ENCODE assay signal across 24 mouse cellular contexts in the genomic region with DNA sequence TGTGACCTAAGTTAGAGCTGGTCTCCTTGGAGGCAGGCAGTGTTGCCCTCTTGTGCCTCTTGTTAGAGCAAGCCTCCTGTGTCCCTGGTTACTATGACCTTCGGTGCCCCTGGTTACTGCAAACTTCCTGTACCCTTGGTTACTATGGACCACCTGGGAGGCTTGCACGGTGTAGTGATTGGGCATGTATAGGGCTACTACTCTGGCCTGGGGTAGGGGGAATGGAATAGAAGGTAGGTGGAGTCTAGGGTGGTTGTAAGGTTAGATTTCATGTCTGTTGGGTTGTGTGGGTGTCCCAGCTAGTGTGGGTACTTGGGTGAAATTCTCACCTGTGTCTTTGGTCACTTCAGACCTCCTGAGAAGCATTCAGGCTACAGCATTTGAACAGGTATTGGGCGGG.
DNase-seq lines count a peak whose midpoint lies in the region; ATAC-seq lines count a peak whose summit lies in the region.
"Had no signal": no experiment of that assay in that cellular context is flagged by ENCODE, and none has a peak within 500 bp of the region (broad histone marks: within the 10 kb centered on the region; RNA-seq: fewer than 3 reads in every experiment).

No protein-coding gene starts in this region.

- ATAC-seq in embryonic facial prominence, embryonic 12.5 days (ENCODE audit: insufficient number of reproducible peaks, insufficient read depth, low FRiP score, low TSS enrichment), result 0 out of 2 replicates have a peak, but pooled peaks have one; percentile 56
- ATAC-seq in midbrain, embryonic 11.5 days (ENCODE audit: low FRiP score), result peak; percentile 40; the same call in 1 of the 2 replicates
- no peak for ATAC-seq in midbrain, embryonic 16.5 days
- ATAC-seq in midbrain, embryonic 13.5 days, result 0 out of 2 replicates have a peak, but pooled peaks have one; percentile 24
- 0 out of 2 replicates have a peak, but pooled peaks have one; percentile 33 for ATAC-seq in neural tube, embryonic 12.5 days (ENCODE audit: low FRiP score, low read depth)
- ATAC-seq: activated CD4-positive, CD25-positive, alpha-beta regulatory T cell, adult 4 months; CD4-positive, CD25-positive, alpha-beta regulatory T cell, adult 4 months; forebrain, embryonic 13.5 days; forebrain, embryonic 15.5 days; Patski had no signal

- no peak overlapping the region for H3K4me2 ChIP-seq in embryonic facial prominence, embryonic 12.5 days (replicated peaks)
- no peak overlapping the region for H3K4me2 ChIP-seq in midbrain, embryonic 11.5 days
- H3K4me2 ChIP-seq in midbrain, embryonic 16.5 days (ENCODE audit: low read length), result no peak overlapping the region
- H3K4me2 ChIP-seq in midbrain, embryonic 13.5 days (replicated peaks), result no peak overlapping the region
- H3K4me2 ChIP-seq in neural tube, embryonic 12.5 days (replicated peaks), result no peak overlapping the region
- H3K4me2 ChIP-seq: forebrain, embryonic 13.5 days; forebrain, embryonic 15.5 days had no signal

- H3K36me3 ChIP-seq in embryonic facial prominence, embryonic 12.5 days, result no peaks in the 10 kb centered on the region
- no peaks in the 10 kb centered on the region for H3K36me3 ChIP-seq in embryonic facial prominence, embryonic 10.5 days (replicated peaks)
- H3K36me3 ChIP-seq in midbrain, embryonic 11.5 days (ENCODE audit: control insufficient read depth, insufficient read depth, low read length), result no peaks in the 10 kb centered on the region
- no peaks in the 10 kb centered on the region for H3K36me3 ChIP-seq in midbrain, embryonic 16.5 days (ENCODE audit: control insufficient read depth, insufficient read depth, low read length)
- H3K36me3 ChIP-seq in midbrain, embryonic 13.5 days, result no peaks in the 10 kb centered on the region
- H3K36me3 ChIP-seq in midbrain, embryonic 10.5 days, result no peaks in the 10 kb centered on the region
- H3K36me3 ChIP-seq in neural tube, embryonic 12.5 days, result no peaks in the 10 kb centered on the region
- H3K36me3 ChIP-seq: forebrain, embryonic 15.5 days; G1E had no signal

- WGBS in embryonic facial prominence, embryonic 12.5 days, result 86% methylated on average over 3 of the region's 3 CpGs
- 90% methylated on average over 3 of the region's 3 CpGs for WGBS in embryonic facial prominence, embryonic 10.5 days
- 88% methylated on average over 3 of the region's 3 CpGs for WGBS in midbrain, embryonic 11.5 days
- 92% methylated on average over 3 of the region's 3 CpGs for WGBS in midbrain, embryonic 16.5 days
- WGBS in midbrain, embryonic 13.5 days, result 92% methylated on average over 3 of the region's 3 CpGs
- WGBS in midbrain, embryonic 10.5 days, result 94% methylated on average over 3 of the region's 3 CpGs
- WGBS in neural tube, embryonic 12.5 days, result 84% methylated on average over 3 of the region's 3 CpGs

- H3K4me1 ChIP-seq in embryonic facial prominence, embryonic 12.5 days, result no peaks in the 10 kb centered on the region
- H3K4me1 ChIP-seq in embryonic facial prominence, embryonic 10.5 days, result no peaks in the 10 kb centered on the region
- H3K4me1 ChIP-seq in midbrain, embryonic 11.5 days (ENCODE audit: control insufficient read depth, insufficient read depth, low read length), result no peaks in the 10 kb centered on the region
- H3K4me1 ChIP-seq in midbrain, embryonic 16.5 days (ENCODE audit: control insufficient read depth, insufficient read depth, low read length), result no peaks in the 10 kb centered on the region
- no peaks in the 10 kb centered on the region for H3K4me1 ChIP-seq in midbrain, embryonic 13.5 days (replicated peaks)
- H3K4me1 ChIP-seq in midbrain, embryonic 10.5 days, result no peaks in the 10 kb centered on the region
- H3K4me1 ChIP-seq in neural tube, embryonic 12.5 days, result no peaks in the 10 kb centered on the region
- H3K4me1 ChIP-seq: forebrain, embryonic 13.5 days; forebrain, embryonic 15.5 days had no signal

- no peak overlapping the region for H3K9ac ChIP-seq in embryonic facial prominence, embryonic 12.5 days
- no peak overlapping the region for H3K9ac ChIP-seq in midbrain, embryonic 11.5 days (ENCODE audit: low read length)
- no peak overlapping the region for H3K9ac ChIP-seq in midbrain, embryonic 16.5 days (ENCODE audit: low read depth, low read length)
- H3K9ac ChIP-seq in midbrain, embryonic 13.5 days (replicated peaks), result no peak overlapping the region
- no peak overlapping the region for H3K9ac ChIP-seq in neural tube, embryonic 12.5 days
- H3K9ac ChIP-seq: forebrain, embryonic 13.5 days; forebrain, embryonic 15.5 days had no signal

- no peaks in the 10 kb centered on the region for H3K27me3 ChIP-seq in embryonic facial prominence, embryonic 12.5 days
- no peaks in the 10 kb centered on the region for H3K27me3 ChIP-seq in embryonic facial prominence, embryonic 10.5 days (replicated peaks; ENCODE audit: low read depth, poor library complexity, severe bottlenecking)
- no peaks in the 10 kb centered on the region for H3K27me3 ChIP-seq in midbrain, embryonic 11.5 days (ENCODE audit: control insufficient read depth, insufficient read depth, low read length)
- H3K27me3 ChIP-seq in midbrain, embryonic 16.5 days (ENCODE audit: control insufficient read depth, insufficient read depth, low read depth, low read length), result no peaks in the 10 kb centered on the region
- no peaks in the 10 kb centered on the region for H3K27me3 ChIP-seq in midbrain, embryonic 13.5 days
- no peaks in the 10 kb centered on the region for H3K27me3 ChIP-seq in midbrain, embryonic 10.5 days (ENCODE audit: low read depth, poor library complexity, severe bottlenecking)
- no peaks in the 10 kb centered on the region for H3K27me3 ChIP-seq in neural tube, embryonic 12.5 days (replicated peaks)
- H3K27me3 ChIP-seq: CH12.LX; forebrain, embryonic 13.5 days; forebrain, embryonic 15.5 days; Patski had no signal

- no peak for DNase-seq in embryonic facial prominence, embryonic 10.5 days (ENCODE audit: low spot score)
- no peak for DNase-seq in midbrain, embryonic 11.5 days (ENCODE audit: low spot score, missing footprints)
- DNase-seq in midbrain, embryonic 10.5 days (ENCODE audit: low spot score), result no peak
- no peak for DNase-seq in neural tube, embryonic 10.5 days (ENCODE audit: extremely low spot score, low spot score)
- DNase-seq: adrenal gland, adult 8-10 months; adrenal gland, postnatal 14 days; adrenal gland, postnatal 36 days; B cell, adult 2 months; cerebellum, adult 11-12 months; cerebellum, adult 2 months; cerebellum, adult 9-10 months; cerebellum, postnatal 10 days; cerebellum, postnatal 25 days had no signal

- H3K9me3 ChIP-seq in embryonic facial prominence, embryonic 12.5 days, result no peaks in the 10 kb centered on the region
- H3K9me3 ChIP-seq in embryonic facial prominence, embryonic 10.5 days, result no peaks in the 10 kb centered on the region
- H3K9me3 ChIP-seq in midbrain, embryonic 11.5 days (ENCODE audit: control insufficient read depth, low read length), result no peaks in the 10 kb centered on the region
- no peaks in the 10 kb centered on the region for H3K9me3 ChIP-seq in midbrain, embryonic 16.5 days (replicated peaks; ENCODE audit: control insufficient read depth, low read length, poor library complexity, severe bottlenecking)
- no peaks in the 10 kb centered on the region for H3K9me3 ChIP-seq in midbrain, embryonic 13.5 days
- no peaks in the 10 kb centered on the region for H3K9me3 ChIP-seq in midbrain, embryonic 10.5 days (replicated peaks)
- H3K9me3 ChIP-seq in neural tube, embryonic 12.5 days, result no peaks in the 10 kb centered on the region
- H3K9me3 ChIP-seq: forebrain, embryonic 13.5 days; forebrain, embryonic 15.5 days had no signal

- H3K4me3 ChIP-seq in embryonic facial prominence, embryonic 12.5 days, result no peak overlapping the region
- no peak overlapping the region for H3K4me3 ChIP-seq in embryonic facial prominence, embryonic 10.5 days
- H3K4me3 ChIP-seq in midbrain, embryonic 11.5 days (ENCODE audit: low read depth, low read length), result no peak overlapping the region
- no peak overlapping the region for H3K4me3 ChIP-seq in midbrain, embryonic 16.5 days (ENCODE audit: low read depth, low read length)
- H3K4me3 ChIP-seq in midbrain, embryonic 13.5 days (replicated peaks), result no peak overlapping the region
- no peak overlapping the region for H3K4me3 ChIP-seq in midbrain, embryonic 10.5 days
- no peak overlapping the region for H3K4me3 ChIP-seq in neural tube, embryonic 12.5 days
- H3K4me3 ChIP-seq: forebrain, embryonic 13.5 days; forebrain, embryonic 15.5 days had no signal

- no peak overlapping the region for H3K27ac ChIP-seq in embryonic facial prominence, embryonic 12.5 days
- H3K27ac ChIP-seq in embryonic facial prominence, embryonic 10.5 days (replicated peaks), result no peak overlapping the region
- no peak overlapping the region for H3K27ac ChIP-seq in midbrain, embryonic 11.5 days (ENCODE audit: low read depth, low read length)
- no peak overlapping the region for H3K27ac ChIP-seq in midbrain, embryonic 16.5 days (ENCODE audit: low read length)
- no peak overlapping the region for H3K27ac ChIP-seq in midbrain, embryonic 13.5 days
- H3K27ac ChIP-seq in midbrain, embryonic 10.5 days (replicated peaks), result no peak overlapping the region
- H3K27ac ChIP-seq in neural tube, embryonic 12.5 days, result no peak overlapping the region
- H3K27ac ChIP-seq: forebrain, embryonic 13.5 days; forebrain, embryonic 15.5 days had no signal
